Comparison of ENCODE assay signal across 8 mouse cellular contexts in the genomic region with DNA sequence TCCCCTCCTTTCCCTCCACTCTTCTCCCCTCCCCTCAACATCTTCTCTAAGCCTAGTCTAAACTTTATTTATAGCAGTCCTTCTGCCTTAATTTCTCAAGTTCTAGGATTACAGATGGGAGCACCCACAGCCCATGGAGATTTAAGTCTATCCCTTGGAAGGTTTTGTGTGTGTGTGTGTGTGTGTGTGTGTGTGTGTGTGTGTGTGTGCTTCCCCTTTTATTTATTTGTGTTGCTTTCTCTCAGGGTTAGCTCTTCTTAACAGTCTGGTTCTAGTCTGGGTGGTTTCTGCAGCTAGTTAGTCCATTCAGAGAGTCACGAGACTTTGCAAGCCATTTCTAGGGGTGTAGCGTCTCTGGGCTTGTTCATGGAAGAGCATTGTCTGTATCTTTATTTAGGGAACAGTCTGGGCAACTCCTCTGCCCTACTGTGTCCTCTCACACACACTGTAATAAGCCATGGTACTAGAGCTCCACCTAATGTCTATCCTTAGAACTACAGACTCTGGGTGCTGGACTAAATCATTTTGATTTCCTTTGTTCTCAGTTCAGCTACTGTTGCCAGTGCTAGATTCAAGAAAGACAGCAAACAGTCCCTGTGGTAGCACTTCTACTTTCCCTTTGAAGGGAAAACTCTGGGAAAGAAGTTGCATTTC. TPM values are rescaled to one million over a fixed set of nuclear protein-coding genes. Genes with fewer than 3 reads are reported as not detected.
DNase-seq lines count a peak whose midpoint lies in the region; ATAC-seq lines count a peak whose summit lies in the region.

No protein-coding gene starts in this region.

- no peaks in the 10 kb centered on the region for H3K27me3 ChIP-seq in heart, embryonic 10.5 days (ENCODE audit: insufficient read depth, poor library complexity, severe bottlenecking)
- no peaks in the 10 kb centered on the region for H3K27me3 ChIP-seq in forebrain, embryonic 11.5 days (ENCODE audit: control insufficient read depth, insufficient read depth, low read length)
- H3K27me3 ChIP-seq in hindbrain, embryonic 11.5 days (ENCODE audit: control insufficient read depth, insufficient read depth, low read length) = no peaks in the 10 kb centered on the region

- H3K36me3 ChIP-seq in heart, embryonic 10.5 days = no peaks in the 10 kb centered on the region
- H3K36me3 ChIP-seq in forebrain, embryonic 11.5 days (ENCODE audit: control insufficient read depth, insufficient read depth, low read length) = no peaks in the 10 kb centered on the region
- no peaks in the 10 kb centered on the region for H3K36me3 ChIP-seq in hindbrain, embryonic 11.5 days (ENCODE audit: control insufficient read depth, insufficient read depth, low read length)

- peak; percentile 87 for DNase-seq in heart, adult 11 months
- no peak for DNase-seq in heart, embryonic 10.5 days (ENCODE audit: low spot score)
- peak; percentile 69 for DNase-seq in c-Kit-positive CD71-negative TER-119-negative erythroid progenitor cells, embryonic 14.5 days (ENCODE audit: low read depth)
- DNase-seq in forebrain, embryonic 11.5 days (ENCODE audit: low spot score) = peak; percentile 51
- DNase-seq in hindbrain, embryonic 11.5 days (ENCODE audit: low spot score) = peak; percentile 84
- peak; percentile 88 for DNase-seq in layer of hippocampus, adult 9-10 months (ENCODE audit: low spot score)
- DNase-seq in lung, postnatal 36 days = peak; percentile 89
- peak; percentile 18 for DNase-seq in right cerebral cortex, postnatal 25 days

- no peak overlapping the region for H3K4me3 ChIP-seq in heart, embryonic 10.5 days
- no peak overlapping the region for H3K4me3 ChIP-seq in forebrain, embryonic 11.5 days (ENCODE audit: low read depth, low read length)
- no peak overlapping the region for H3K4me3 ChIP-seq in hindbrain, embryonic 11.5 days (ENCODE audit: low read depth, low read length)

- peak; percentile 90 for ATAC-seq in forebrain, embryonic 11.5 days (replicated peaks; ENCODE audit: low FRiP score)
- ATAC-seq in hindbrain, embryonic 11.5 days (ENCODE audit: low FRiP score) = peak; percentile 92

- no peak overlapping the region; the same call in 1 of the 2 replicates for H3K9ac ChIP-seq in forebrain, embryonic 11.5 days (ENCODE audit: low read length)
- H3K9ac ChIP-seq in hindbrain, embryonic 11.5 days (ENCODE audit: low read depth, low read length) = peak overlapping the region; percentile 16; the same call in 1 of the 2 replicates

- no peaks in the 10 kb centered on the region for H3K9me3 ChIP-seq in heart, embryonic 10.5 days
- H3K9me3 ChIP-seq in forebrain, embryonic 11.5 days (ENCODE audit: control insufficient read depth, low read length) = no peaks in the 10 kb centered on the region
- no peaks in the 10 kb centered on the region for H3K9me3 ChIP-seq in hindbrain, embryonic 11.5 days (ENCODE audit: control insufficient read depth, low read length)

- no peak overlapping the region for H3K4me2 ChIP-seq in forebrain, embryonic 11.5 days (ENCODE audit: low read depth, low read length, severe bottlenecking)
- no peak overlapping the region for H3K4me2 ChIP-seq in hindbrain, embryonic 11.5 days (replicated peaks; ENCODE audit: low read depth, low read length)

- WGBS in heart, embryonic 10.5 days = 4% methylated on average over 2 of the region's 2 CpGs
- WGBS in forebrain, embryonic 11.5 days = 8% methylated on average over 2 of the region's 2 CpGs
- WGBS in hindbrain, embryonic 11.5 days = 7% methylated on average over 2 of the region's 2 CpGs

- no peak overlapping the region for H3K27ac ChIP-seq in heart, embryonic 10.5 days
- no peak overlapping the region for H3K27ac ChIP-seq in forebrain, embryonic 11.5 days (ENCODE audit: low read depth, low read length)
- no peak overlapping the region for H3K27ac ChIP-seq in hindbrain, embryonic 11.5 days (ENCODE audit: low read depth, low read length)

- H3K4me1 ChIP-seq in heart, embryonic 10.5 days = peaks cover 8% of the 10 kb centered on the region; the same call in 1 of the 2 replicates
- no peaks in the 10 kb centered on the region for H3K4me1 ChIP-seq in forebrain, embryonic 11.5 days (replicated peaks; ENCODE audit: control insufficient read depth, insufficient read depth, low read length)
- no peaks in the 10 kb centered on the region for H3K4me1 ChIP-seq in hindbrain, embryonic 11.5 days (replicated peaks; ENCODE audit: control insufficient read depth, insufficient read depth, low read length)

RNA-seq across cellular contexts. Expression of a gene that starts 15.1 kb away (rescaled TPM):
- 39.3 and 49.6 TPM in 2 replicates for polyA plus RNA-seq in heart, embryonic 10.5 days (2016; fragmentation: Nextera tagmentation; extraction: Ambion mirVana)
- polyA plus RNA-seq in forebrain, embryonic 11.5 days (2014; fragmentation: Nextera tagmentation; extraction: Ambion mirVana) = 147 and 174 TPM in 2 replicates
- 137 and 154 TPM in 2 replicates for polyA plus RNA-seq in hindbrain, embryonic 11.5 days (2014; fragmentation: Nextera tagmentation; extraction: Ambion mirVana)
